Mouse (Mus musculus): Measurements from ENCODE around the gene Gm21103.
"Not testable (repeated sequence)": the region's sequence is repeated elsewhere in the genome, so short reads cannot be mapped to it uniquely, and the experiment has no call there.

Gene Gm21103

DNA sequence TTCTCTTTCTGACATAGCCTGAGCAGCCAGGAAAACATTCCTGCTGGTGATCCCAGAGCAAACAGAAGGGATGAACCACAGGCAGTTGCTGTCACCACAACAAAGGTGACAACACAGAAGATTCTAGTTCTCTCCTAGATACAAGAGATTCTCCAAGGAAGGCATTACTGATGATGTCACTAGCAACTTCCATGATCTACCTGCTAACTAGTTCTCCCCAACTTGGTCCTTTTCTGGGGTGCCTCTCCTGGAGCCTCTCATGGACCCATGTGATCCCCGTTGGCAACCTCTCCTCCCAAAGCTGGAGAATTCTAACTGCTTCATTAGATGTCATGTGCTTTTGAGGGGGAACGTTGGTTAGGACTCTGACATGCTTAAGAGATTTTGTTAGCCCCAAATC, at the start of gene Gm21103:
TSS of gene Gm21103 (minus strand) at position 101 of the 400 bp plus-strand sequence.
- not testable (repeated sequence) for DNase-seq (ENCODE audit: extremely low read depth, low read depth)

DNA sequence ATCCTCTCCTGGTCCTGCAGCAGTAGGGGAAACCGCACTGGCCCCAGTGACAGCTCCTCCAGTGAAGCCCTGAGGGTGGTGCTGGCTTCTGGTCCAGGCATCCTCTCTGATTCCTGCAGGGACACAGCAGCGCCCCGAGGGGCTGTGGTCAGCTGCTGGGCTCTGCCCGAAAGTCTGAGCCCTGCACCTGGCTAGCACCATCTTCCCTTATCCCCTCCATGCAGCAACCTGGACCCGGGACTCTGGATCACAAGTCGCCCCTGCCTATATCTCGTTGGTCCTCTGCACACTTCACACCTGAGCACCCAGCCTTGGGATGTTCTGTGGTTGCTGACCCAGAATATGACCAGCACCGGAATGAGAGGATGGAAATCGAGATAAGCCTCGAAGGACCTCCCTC, 38.9 kb upstream of the Gm21103 start, which contains the start of gene Gm3618:
TSS of gene Gm3618 (minus strand) at position 101 of the 400 bp plus-strand sequence.
- not testable (repeated sequence) for DNase-seq (ENCODE audit: extremely low read depth, low read depth)

DNA sequence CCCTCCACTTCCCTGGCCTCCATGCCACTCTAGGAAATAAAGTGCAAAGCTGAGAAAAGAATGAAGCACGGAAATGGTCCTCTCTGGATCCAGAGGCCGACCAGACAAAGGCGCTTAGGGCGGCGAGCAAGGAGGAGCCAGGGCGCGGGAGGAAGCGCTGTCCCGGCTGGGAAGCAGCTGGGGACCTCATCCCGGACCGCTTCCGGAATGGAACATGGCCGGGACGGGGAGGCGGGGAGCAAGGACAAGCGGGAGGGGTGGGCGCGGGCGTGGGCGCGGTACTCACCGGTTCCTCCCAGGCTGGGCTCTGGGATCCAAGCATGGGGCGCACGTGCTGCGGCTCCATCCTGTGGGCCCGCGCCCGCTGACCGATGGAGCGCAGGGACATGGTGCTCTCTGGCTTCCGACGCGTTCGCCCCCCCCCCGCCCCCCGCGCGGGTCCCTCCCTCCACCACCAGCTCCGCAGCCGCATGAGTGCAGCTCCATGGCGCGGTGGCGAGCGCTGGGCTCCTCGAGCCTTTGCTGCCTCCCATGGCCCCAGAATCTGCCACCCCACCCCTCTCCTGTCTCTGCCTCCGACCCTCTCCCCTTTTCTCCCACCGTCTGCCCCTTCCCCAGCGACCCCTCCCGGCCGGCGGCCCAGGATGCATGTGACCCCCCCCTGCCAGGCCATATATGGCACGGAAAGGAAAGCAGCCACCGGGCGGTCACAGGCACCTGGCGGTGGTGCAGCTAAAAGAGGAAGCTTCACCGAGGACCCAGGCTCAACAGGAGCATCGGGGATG, 17.5 kb downstream of the Gm21103 start, which contains the start of gene Gm3411:
TSS of gene Gm3411 (minus strand) at position 320 of the 785 bp plus-strand sequence.
- not testable (repeated sequence) for DNase-seq (ENCODE audit: extremely low read depth, low read depth)

Data from MEL-GATA-1-ER (cell line).